Mouse (Mus musculus): ENCODE results near the gene Ccp110. TPM values are rescaled to one million over a fixed set of nuclear protein-coding genes. Genes with fewer than 3 reads are reported as not detected.

The Ccp110 gene
- polyA plus RNA-seq, 1 experiment, result 2.5 TPM

- TF ChIP-seq POLR2A (IDR thresholded peaks at IDR 0.05; ENCODE audit: low read depth, low read length) (no peak), CTCF (conservative IDR thresholded peaks at IDR 0.05; ENCODE audit: insufficient read depth, insufficient read length, low read depth, low read length) (no peak)
- WGBS, result 75% methylated on average over 6 of the region's 6 CpGs
Measured at GRCm38 (mm10) chr7:118778561-118778960, 66.2 kb downstream of the Ccp110 start.

GRCm38 (mm10) chr7:118783305-118784001 is 71.1 kb downstream of the Ccp110 start:
- 92% methylated on average over 11 of the region's 11 CpGs for WGBS
- peaks cover 4% of the 10 kb centered on the region; the same call in 1 of the 2 replicates for H3K4me1 ChIP-seq (ENCODE audit: control insufficient read depth, insufficient read depth, low read length)
- H3K36me3 ChIP-seq (ENCODE audit: control insufficient read depth, insufficient read depth, low read length), result no peaks in the 10 kb centered on the region
- no peak for DNase-seq
- no peak overlapping the region for H3K27ac ChIP-seq (ENCODE audit: insufficient read depth, low read depth, low read length)
- H3K4me3 ChIP-seq (ENCODE audit: insufficient read depth, low read depth, low read length), result no peak overlapping the region
- TF ChIP-seq CTCF (conservative IDR thresholded peaks at IDR 0.05; ENCODE audit: insufficient read depth, insufficient read length, low read depth, low read length), result no peak
- TF ChIP-seq POLR2A (IDR thresholded peaks at IDR 0.05; ENCODE audit: low read depth, low read length), result no peak
- no peaks in the 10 kb centered on the region for H3K27me3 ChIP-seq (replicated peaks; ENCODE audit: control insufficient read depth, insufficient read depth, low read length)

More at GRCm38 (mm10) chr7:118778561-118778960, 66.2 kb downstream of the Ccp110 start:
- DNase-seq, result no peak
- Histone ChIP-seq H3K4me1 (ENCODE audit: control insufficient read depth, insufficient read depth, low read length) (no peaks in the 10 kb centered on the region), H3K27ac (ENCODE audit: insufficient read depth, low read depth, low read length) (no peak overlapping the region), H3K36me3 (ENCODE audit: control insufficient read depth, insufficient read depth, low read length) (no peaks in the 10 kb centered on the region; the same call in none of the 2 replicates), H3K4me3 (ENCODE audit: insufficient read depth, low read depth, low read length) (no peak overlapping the region), H3K27me3 (replicated peaks; ENCODE audit: control insufficient read depth, insufficient read depth, low read length) (no peaks in the 10 kb centered on the region)

GRCm38 (mm10) chr7:118786091-118786490 is 73.7 kb downstream of the Ccp110 start:
- H3K36me3 ChIP-seq (ENCODE audit: control insufficient read depth, insufficient read depth, low read length), result no peaks in the 10 kb centered on the region

More at GRCm38 (mm10) chr7:118786091-118786490, 73.7 kb downstream of the Ccp110 start:
- TF ChIP-seq POLR2A (IDR thresholded peaks at IDR 0.05; ENCODE audit: low read depth, low read length) (no peak), CTCF (conservative IDR thresholded peaks at IDR 0.05; ENCODE audit: insufficient read depth, insufficient read length, low read depth, low read length) (no peak)
- no peaks in the 10 kb centered on the region for H3K27me3 ChIP-seq (replicated peaks; ENCODE audit: control insufficient read depth, insufficient read depth, low read length)
- H3K27ac ChIP-seq (ENCODE audit: insufficient read depth, low read depth, low read length), result no peak overlapping the region
- no peak overlapping the region for H3K4me3 ChIP-seq (ENCODE audit: insufficient read depth, low read depth, low read length)
- H3K4me1 ChIP-seq (ENCODE audit: control insufficient read depth, insufficient read depth, low read length), result peaks cover 10% of the 10 kb centered on the region; the same call in 1 of the 2 replicates
- WGBS, result 59% methylated on average over 6 of the region's 6 CpGs
- DNase-seq, result peak; percentile 76

Other genes starting within 250 kb of the Ccp110 start
- 6.9 and 7.9 TPM in 2 replicates for gene Itpripl2, start 220.6 kb upstream of the Ccp110 start, polyA plus RNA-seq (2012; rRNA removed)
- gene Coq7, start 179.2 kb upstream of the Ccp110 start, polyA plus RNA-seq (2012; rRNA removed), result 75.9 and 82.6 TPM in 2 replicates
- gene Tmc7, start 127.8 kb upstream of the Ccp110 start, polyA plus RNA-seq (2012; rRNA removed), result 0.77 and 0.83 TPM in 2 replicates
- gene Tmc5, start 115.3 kb upstream of the Ccp110 start, polyA plus RNA-seq (2012; rRNA removed), result 0.83 and 1.1 TPM in 2 replicates
- gene Gde1, start 6.8 kb upstream of the Ccp110 start, polyA plus RNA-seq (2012; rRNA removed), result 172 and 193 TPM in 2 replicates
- gene Vps35l, start 27.7 kb downstream of the Ccp110 start, polyA plus RNA-seq (2012; rRNA removed), result 52.4 and 58.3 TPM in 2 replicates
- gene Iqck, start 143.2 kb downstream of the Ccp110 start, polyA plus RNA-seq (2012; rRNA removed), result 1.6 and 2.0 TPM in 2 replicates
- 10.0 and 11.8 TPM in 2 replicates for gene Knop1, start 143.7 kb downstream of the Ccp110 start, polyA plus RNA-seq (2012; rRNA removed)